Mouse (Mus musculus): ENCODE measurements around the gene Paqr8. TPM values are rescaled to one million over a fixed set of nuclear protein-coding genes. Genes with fewer than 3 reads are reported as not detected.

The Paqr8 gene
- total and polyA plus RNA-seq, 3 experiments, result 0.38 to 1.3 (median 1.1) TPM

GRCm38 (mm10) chr1:20874061-20874460 is 16.3 kb upstream of the Paqr8 start:
- Histone ChIP-seq H3K4me3 (replicated peaks in 1 of 3; ENCODE audit: low read depth in 2 of 3, low read length in 2 of 3, poor library complexity in 1 of 3) (no peak overlapping the region), H3K4me2 (ENCODE audit: insufficient read depth, low read depth, poor library complexity, severe bottlenecking) (no peak overlapping the region), H3K79me2 (replicated peaks; ENCODE audit: control insufficient read depth, extremely low read depth, insufficient read depth, poor library complexity, severe bottlenecking) (no peaks in the 10 kb centered on the region), H3K4me1 (ENCODE audit: control insufficient read depth in 1 of 2, insufficient read depth in 2 of 2) (0 out of 4 replicates have a peak, but pooled peaks cover 0 to 6% of the 10 kb centered on the region in 2 experiments), H3K9me3 (replicated peaks; ENCODE audit: low read length) (no peaks in the 10 kb centered on the region), H3K9ac (ENCODE audit: insufficient read depth, low read depth) (no peak overlapping the region), H3K27ac (ENCODE audit: insufficient read depth, low read depth) (no peak overlapping the region), H3K36me3 (replicated peaks in 1 of 2; ENCODE audit: control insufficient read depth in 1 of 2, insufficient read depth in 1 of 2, low read length in 1 of 2) (no peaks in the 10 kb centered on the region), H3K27me3 (replicated peaks) (no peaks in the 10 kb centered on the region)
- in situ Hi-C loops (cut with MboI; ENCODE audit: low pct_ligation_motif_present, low pct_unique_long_range_greater_than_20kb, low sequenced_read_pairs), result no loop called here
- no peak for DNase-seq (ENCODE audit: extremely low read depth)
- dilution Hi-C loops (cut with MboI; ENCODE audit: extremely low pct_ligation_motif_present, extremely low pct_unique_long_range_greater_than_20kb, low sequenced_read_pairs), result no loop called here
- no peak for TF ChIP-seq HCFC1 (IDR thresholded peaks at IDR 0.05; ENCODE audit: low read depth, low read length)
- no peak for TF ChIP-seq POLR2AphosphoS2 (IDR thresholded peaks at IDR 0.05; ENCODE audit: low read depth, low read length)
- TF ChIP-seq ELF1 (IDR thresholded peaks at IDR 0.05; ENCODE audit: low read depth, low read length), result no peak
- no peak for TF ChIP-seq BHLHE40 (IDR thresholded peaks at IDR 0.05; ENCODE audit: low read depth, low read length)
- no peak for TF ChIP-seq USF1 (IDR thresholded peaks at IDR 0.05; ENCODE audit: low read depth, low read length)
- TF ChIP-seq IRF4 (IDR thresholded peaks at IDR 0.05; ENCODE audit: low read depth, low read length), result no peak
- no peak for TF ChIP-seq ZC3H11A (IDR thresholded peaks at IDR 0.05; ENCODE audit: low read depth, low read length)

DNA sequence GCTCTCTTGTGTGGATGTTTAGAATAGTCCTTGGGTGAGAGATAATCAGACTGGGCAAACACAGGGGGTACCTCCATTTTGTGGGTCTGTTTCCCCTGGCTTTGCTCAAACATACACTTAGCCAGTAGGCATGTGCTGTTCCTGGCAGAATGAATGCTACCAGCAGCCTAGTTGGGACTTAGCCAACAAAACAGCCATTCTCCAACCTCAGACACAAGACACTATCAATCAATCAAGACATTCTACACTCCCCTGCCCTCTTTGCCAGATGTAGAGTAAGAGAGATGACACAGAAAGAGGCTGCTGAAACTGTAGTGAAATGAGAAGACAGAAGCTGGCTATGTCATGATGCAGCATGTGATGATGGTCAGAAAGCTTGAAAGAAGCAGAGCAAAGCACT is 13.1 kb upstream of the Paqr8 start:
- Histone ChIP-seq H3K4me3 (replicated peaks in 1 of 3; ENCODE audit: low read depth in 2 of 3, low read length in 2 of 3, poor library complexity in 1 of 3) (no peak overlapping the region), H3K9me3 (replicated peaks; ENCODE audit: low read length) (no peaks in the 10 kb centered on the region), H3K36me3 (replicated peaks in 1 of 2; ENCODE audit: control insufficient read depth in 1 of 2, insufficient read depth in 1 of 2, low read length in 1 of 2) (no peaks in the 10 kb centered on the region), H3K27ac (ENCODE audit: insufficient read depth, low read depth) (no peak overlapping the region), H3K9ac (ENCODE audit: insufficient read depth, low read depth) (no peak overlapping the region), H3K4me1 (ENCODE audit: control insufficient read depth in 1 of 2, insufficient read depth in 2 of 2) (0 out of 4 replicates have a peak, but pooled peaks cover 0 to 2% of the 10 kb centered on the region in 2 experiments), H3K27me3 (replicated peaks) (no peaks in the 10 kb centered on the region), H3K4me2 (ENCODE audit: insufficient read depth, low read depth, poor library complexity, severe bottlenecking) (no peak overlapping the region), H3K79me2 (replicated peaks; ENCODE audit: control insufficient read depth, extremely low read depth, insufficient read depth, poor library complexity, severe bottlenecking) (no peaks in the 10 kb centered on the region)
- TF ChIP-seq E2F4 (IDR thresholded peaks at IDR 0.05; ENCODE audit: insufficient replicate concordance, low read depth, low read length) (no peak), POLR2A (IDR thresholded peaks at IDR 0.05; ENCODE audit: low read depth, low read length) (no peak), UBTF (IDR thresholded peaks at IDR 0.05; ENCODE audit: low read depth, low read length) (no peak), MAZ (IDR thresholded peaks at IDR 0.05; ENCODE audit: low read depth, low read length) (no peak)
- no peak for DNase-seq (ENCODE audit: extremely low read depth)
- dilution Hi-C loops (cut with MboI; ENCODE audit: extremely low pct_ligation_motif_present, extremely low pct_unique_long_range_greater_than_20kb, low sequenced_read_pairs) (no loop called here), in situ Hi-C loops (cut with MboI; ENCODE audit: low pct_ligation_motif_present, low pct_unique_long_range_greater_than_20kb, low sequenced_read_pairs) (no loop called here)

DNA sequence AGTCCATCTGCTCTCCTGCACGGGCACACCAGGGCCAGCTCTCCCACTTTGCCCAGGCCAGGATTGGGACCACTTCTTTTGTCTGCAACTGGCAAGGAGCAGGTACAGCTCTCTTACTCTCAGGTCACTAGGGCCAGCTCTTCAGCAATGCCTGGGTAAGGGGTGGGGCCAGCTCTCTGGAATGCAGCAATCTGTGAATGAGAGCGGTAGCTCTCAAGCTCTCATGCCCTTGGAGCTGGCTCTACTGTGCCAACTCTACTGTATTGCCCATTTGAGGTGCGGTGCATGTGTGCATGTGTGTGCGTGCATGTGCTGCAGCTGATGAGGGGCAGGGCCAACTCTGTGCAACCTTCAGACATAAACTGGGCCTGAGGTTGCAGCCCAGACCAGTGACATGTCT is 11.0 kb upstream of the Paqr8 start:
- Histone ChIP-seq H3K4me2 (ENCODE audit: insufficient read depth, low read depth, poor library complexity, severe bottlenecking) (no peak overlapping the region), H3K79me2 (replicated peaks; ENCODE audit: control insufficient read depth, extremely low read depth, insufficient read depth, poor library complexity, severe bottlenecking) (no peaks in the 10 kb centered on the region), H3K27me3 (replicated peaks) (no peaks in the 10 kb centered on the region), H3K36me3 (replicated peaks in 1 of 2; ENCODE audit: control insufficient read depth in 1 of 2, insufficient read depth in 1 of 2, low read length in 1 of 2) (no peaks in the 10 kb centered on the region), H3K9ac (ENCODE audit: insufficient read depth, low read depth) (no peak overlapping the region), H3K27ac (ENCODE audit: insufficient read depth, low read depth) (no peak overlapping the region), H3K9me3 (replicated peaks; ENCODE audit: low read length) (no peaks in the 10 kb centered on the region), H3K4me1 (ENCODE audit: control insufficient read depth in 1 of 2, insufficient read depth in 2 of 2) (no peaks in the 10 kb centered on the region), H3K4me3 (replicated peaks in 1 of 3; ENCODE audit: low read depth in 2 of 3, low read length in 2 of 3, poor library complexity in 1 of 3) (no peak overlapping the region)
- in situ Hi-C loops (cut with MboI; ENCODE audit: low pct_ligation_motif_present, low pct_unique_long_range_greater_than_20kb, low sequenced_read_pairs) (no loop called here), dilution Hi-C loops (cut with MboI; ENCODE audit: extremely low pct_ligation_motif_present, extremely low pct_unique_long_range_greater_than_20kb, low sequenced_read_pairs) (no loop called here)
- TF ChIP-seq ZNF384 (IDR thresholded peaks at IDR 0.05; ENCODE audit: low read depth, low read length) (no peak), MEF2A (IDR thresholded peaks at IDR 0.05; ENCODE audit: borderline replicate concordance, low read depth, low read length) (no peak), KAT2A (IDR thresholded peaks at IDR 0.05; ENCODE audit: insufficient replicate concordance, low read length) (no peak), TBP (conservative IDR thresholded peaks at IDR 0.05; ENCODE audit: low read depth, low read length) (no peak), MXI1 (IDR thresholded peaks at IDR 0.05; ENCODE audit: low read depth, low read length) (no peak), TCF12 (IDR thresholded peaks at IDR 0.05; ENCODE audit: low read depth, low read length) (no peak), ETS1 (conservative IDR thresholded peaks at IDR 0.05; ENCODE audit: low read depth, low read length) (no peak), EP300 (IDR thresholded peaks at IDR 0.05; ENCODE audit: low read length) (no peak), SMC3 (IDR thresholded peaks at IDR 0.05; ENCODE audit: low read depth, low read length) (no peak), E2F4 (IDR thresholded peaks at IDR 0.05; ENCODE audit: insufficient replicate concordance, low read depth, low read length) (no peak), POLR2AphosphoS2 (IDR thresholded peaks at IDR 0.05; ENCODE audit: low read depth, low read length) (no peak), MAZ (IDR thresholded peaks at IDR 0.05; ENCODE audit: low read depth, low read length) (no peak), MYC (IDR thresholded peaks at IDR 0.05; ENCODE audit: low read depth, low read length) (no peak), MAFK (IDR thresholded peaks at IDR 0.05; ENCODE audit: insufficient replicate concordance, low read length) (no peak), RAD21 (IDR thresholded peaks at IDR 0.05; ENCODE audit: low read depth, low read length) (no peak), JUND (conservative IDR thresholded peaks at IDR 0.05; ENCODE audit: low read depth, low read length) (no peak), PAX5 (IDR thresholded peaks at IDR 0.05; ENCODE audit: low read length) (no peak)
- no peak for DNase-seq (ENCODE audit: extremely low read depth)

Measured in CH12.LX (cell line).